Mouse (Mus musculus) limb, embryonic 15.5 days (tissue): ENCODE results near the gene Nol8. TPM values are rescaled to one million over a fixed set of nuclear protein-coding genes. Genes with fewer than 3 reads are reported as not detected.

Experiments
- ATAC-seq: fragments of 200-750 bp; cut with Nextera tagmentation; 2 replicates; pipeline ENCODE4 v1.8.0; 2017; ENCODE audit warnings: low read depth, moderate TSS enrichment; ENCODE audit not compliant: insufficient number of reproducible peaks, low FRiP score, low TSS enrichment
- H3K27ac ChIP-seq: fragments of 300-500 bp; sonication (generic); 2 replicates; pipeline ENCODE4 v1.5.1; 2015; ENCODE audit warnings: moderate library complexity, mild to moderate bottlenecking, inconsistent platforms
- H3K27me3 ChIP-seq: fragments of 300-500 bp; sonication (generic); 2 replicates; pipeline ENCODE4 v1.6.1; 2015; ENCODE audit warnings: inconsistent platforms
- H3K36me3 ChIP-seq: fragments of 300-500 bp; sonication (generic); 2 replicates; pipeline ENCODE4 v1.6.1; 2015; ENCODE audit warnings: inconsistent platforms
- H3K4me1 ChIP-seq: fragments of 300-500 bp; sonication (generic); 2 replicates; pipeline ENCODE4 v1.6.1; 2015; ENCODE audit warnings: inconsistent platforms
- H3K4me2 ChIP-seq: fragments of 300-500 bp; sonication (generic); 2 replicates; pipeline ENCODE4 v1.6.1; 2015; ENCODE audit warnings: mild to moderate bottlenecking, inconsistent platforms
- H3K4me3 ChIP-seq: fragments of 300-500 bp; sonication (generic); 2 replicates; pipeline ENCODE4 v1.5.1; 2015; ENCODE audit warnings: mild to moderate bottlenecking, inconsistent platforms
- H3K9ac ChIP-seq: fragments of 300-500 bp; sonication (generic); 2 replicates; pipeline ENCODE4 v1.6.1; 2015; ENCODE audit warnings: inconsistent platforms
- H3K9me3 ChIP-seq: fragments of 300-500 bp; sonication (generic); 2 replicates; pipeline ENCODE4 v1.6.1; 2016; ENCODE audit warnings: inconsistent platforms
- WGBS: fragments of 180-500 bp; shearing (Covaris S2); methylation state at CpG from one replicate; pipeline ENCODE4 v1.1.7; 2015; 5-methylcytosine and 5-hydroxymethylcytosine counted together
- polyA plus RNA-seq: library from polyadenylated mRNA; unstranded; fragments of >200 nt; fragmentation: Nextera tagmentation; extraction: Ambion mirVana; gene quantifications from 2 replicates; pipeline ENCODE4 v1.2.1, GENCODE M21; 2015

Gene Nol8
- polyA plus RNA-seq, 1 experiment from 2014 or later, result 14.6 TPM

DNA sequence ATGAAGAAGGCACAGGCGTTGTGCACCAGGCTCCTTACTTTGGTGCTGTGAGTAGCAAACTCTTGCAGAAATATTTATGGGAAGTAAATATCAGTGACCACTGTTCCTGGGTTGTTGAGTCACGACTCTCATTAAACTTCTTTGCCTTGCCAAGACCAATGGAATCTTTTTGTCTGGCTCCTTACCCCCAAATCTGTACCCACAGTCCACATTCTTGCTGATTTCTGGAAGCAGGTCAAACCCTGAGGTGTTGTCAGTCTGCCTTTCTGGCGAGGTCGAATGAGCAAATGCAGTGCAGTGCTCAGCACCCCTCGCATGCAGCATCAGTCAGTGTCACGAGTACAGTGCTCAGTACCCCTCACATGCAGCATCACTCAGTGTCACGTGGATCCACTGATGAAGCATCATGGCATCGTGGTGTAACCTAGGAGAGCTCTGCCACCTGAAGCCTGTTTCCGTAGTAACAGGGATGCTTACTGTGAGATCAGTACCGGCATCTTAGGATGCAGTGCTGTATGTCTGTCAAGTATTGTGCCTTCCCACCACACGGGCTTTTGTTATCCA, 50.4 kb downstream of the Nol8 start:
- H3K4me2 ChIP-seq, result no peak overlapping the region
- no peak overlapping the region for H3K27ac ChIP-seq
- H3K27me3 ChIP-seq, result no peaks in the 10 kb centered on the region
- no peaks in the 10 kb centered on the region for H3K4me1 ChIP-seq
- 91% methylated on average over 11 of the region's 11 CpGs for WGBS
- no peaks in the 10 kb centered on the region for H3K9me3 ChIP-seq
- no peak overlapping the region for H3K9ac ChIP-seq
- peaks cover 79% of the 10 kb centered on the region for H3K36me3 ChIP-seq
- H3K4me3 ChIP-seq, result no peak overlapping the region
- no peak for ATAC-seq

DNA sequence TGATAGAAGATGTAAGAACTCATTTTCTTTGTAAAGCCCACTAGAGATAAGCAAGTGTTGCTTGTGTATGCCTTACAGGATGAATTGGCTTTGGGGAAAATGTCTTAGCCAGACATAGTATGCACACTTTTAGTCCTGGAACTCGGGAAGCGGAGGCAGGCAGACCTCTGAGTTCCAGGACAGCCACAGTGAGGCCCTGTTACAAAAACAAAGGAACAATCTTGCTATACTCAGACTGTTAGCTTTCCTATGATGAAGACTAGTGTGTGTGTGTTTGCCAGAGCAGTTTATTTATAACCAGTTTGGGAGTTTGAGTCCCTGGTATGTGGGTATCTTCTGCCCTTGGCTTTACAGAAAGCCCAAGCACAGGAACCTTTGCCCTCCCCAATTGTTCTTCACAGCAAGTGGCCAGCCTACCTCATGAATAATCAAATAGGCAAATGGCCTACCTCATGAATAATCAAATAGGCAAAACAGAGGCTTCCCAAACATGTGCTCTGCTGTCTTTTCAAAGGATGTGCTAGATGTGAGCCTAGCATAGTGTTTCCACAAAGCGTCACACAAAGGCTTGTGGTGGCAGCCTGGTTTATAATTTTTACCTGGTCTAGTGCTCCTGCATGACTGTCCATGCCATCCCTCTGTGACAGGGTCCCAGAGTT, 53.3 kb downstream of the Nol8 start:
- no peaks in the 10 kb centered on the region for H3K27me3 ChIP-seq
- no peak overlapping the region for H3K27ac ChIP-seq
- WGBS, result 95% methylated on average over 3 of the region's 3 CpGs
- no peak overlapping the region for H3K4me3 ChIP-seq
- no peak for ATAC-seq
- H3K36me3 ChIP-seq, result peaks cover 95% of the 10 kb centered on the region
- H3K9ac ChIP-seq, result no peak overlapping the region
- no peak overlapping the region for H3K4me2 ChIP-seq
- no peaks in the 10 kb centered on the region for H3K4me1 ChIP-seq
- H3K9me3 ChIP-seq, result no peaks in the 10 kb centered on the region

DNA sequence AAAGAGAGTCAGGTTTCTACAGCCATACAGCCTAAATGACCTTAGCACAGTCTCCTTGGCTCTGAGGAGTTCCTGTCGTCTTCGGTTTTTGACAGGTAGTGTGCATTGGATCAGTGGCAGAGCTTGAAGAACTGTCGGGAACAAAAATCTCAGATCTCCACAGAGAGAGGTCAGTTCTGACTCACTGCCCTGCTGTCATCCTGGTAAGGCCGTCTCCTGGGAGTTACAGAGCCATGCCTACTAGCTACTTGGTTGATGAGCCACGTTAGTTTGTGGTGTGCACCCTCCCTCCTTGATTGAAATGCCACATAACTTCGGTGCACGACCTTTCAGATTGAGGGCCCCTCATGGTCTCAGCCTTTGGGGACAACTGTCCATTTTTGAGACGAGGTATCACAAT, 55.4 kb downstream of the Nol8 start:
- no peak overlapping the region for H3K9ac ChIP-seq
- H3K9me3 ChIP-seq, result no peaks in the 10 kb centered on the region
- H3K27me3 ChIP-seq, result no peaks in the 10 kb centered on the region
- no peak for ATAC-seq
- WGBS, result 89% methylated on average over 8 of the region's 8 CpGs
- H3K27ac ChIP-seq, result no peak overlapping the region
- H3K36me3 ChIP-seq, result peaks cover 94% of the 10 kb centered on the region
- H3K4me1 ChIP-seq, result no peaks in the 10 kb centered on the region
- no peak overlapping the region for H3K4me2 ChIP-seq
- H3K4me3 ChIP-seq, result no peak overlapping the region

DNA sequence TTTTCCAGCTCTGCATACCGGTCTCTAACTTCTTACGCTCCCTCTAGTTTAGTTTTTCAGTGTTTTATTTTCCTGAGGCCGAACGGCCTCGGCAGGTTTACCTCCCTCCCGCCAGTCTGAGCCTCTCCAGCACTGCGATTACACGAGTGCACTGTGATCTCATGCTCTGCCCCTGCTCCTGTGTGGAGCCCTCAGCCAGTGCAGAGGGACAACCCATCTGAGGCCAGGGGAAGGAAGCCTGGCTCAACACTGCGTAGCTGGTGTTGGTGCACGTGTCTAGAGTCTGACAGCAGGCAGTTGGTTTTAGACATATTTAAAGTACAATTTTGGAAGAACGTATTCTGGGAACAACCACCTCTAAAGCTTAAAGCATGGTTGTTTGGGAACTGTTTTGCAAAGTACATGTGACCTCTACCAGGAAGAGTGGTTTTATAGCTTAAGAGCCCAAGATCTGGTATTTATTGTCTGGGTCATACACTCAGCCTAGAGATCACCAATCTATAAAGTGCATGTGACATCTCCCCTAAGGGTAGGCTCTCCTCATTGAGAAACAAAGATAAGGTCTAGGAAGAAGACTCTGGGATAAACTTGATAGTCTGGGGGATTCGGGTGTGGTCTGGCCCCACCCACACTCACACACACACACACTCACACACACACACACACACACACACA, 59.3 kb downstream of the Nol8 start:
- no peak for ATAC-seq
- H3K27ac ChIP-seq, result no peak overlapping the region
- H3K4me2 ChIP-seq, result no peak overlapping the region
- peaks cover 89% of the 10 kb centered on the region for H3K36me3 ChIP-seq
- no peak overlapping the region for H3K4me3 ChIP-seq
- H3K9me3 ChIP-seq, result no peaks in the 10 kb centered on the region
- no peaks in the 10 kb centered on the region for H3K4me1 ChIP-seq
- no peaks in the 10 kb centered on the region for H3K27me3 ChIP-seq
- H3K9ac ChIP-seq, result no peak overlapping the region
- WGBS, result 90% methylated on average over 12 of the region's 12 CpGs

DNA sequence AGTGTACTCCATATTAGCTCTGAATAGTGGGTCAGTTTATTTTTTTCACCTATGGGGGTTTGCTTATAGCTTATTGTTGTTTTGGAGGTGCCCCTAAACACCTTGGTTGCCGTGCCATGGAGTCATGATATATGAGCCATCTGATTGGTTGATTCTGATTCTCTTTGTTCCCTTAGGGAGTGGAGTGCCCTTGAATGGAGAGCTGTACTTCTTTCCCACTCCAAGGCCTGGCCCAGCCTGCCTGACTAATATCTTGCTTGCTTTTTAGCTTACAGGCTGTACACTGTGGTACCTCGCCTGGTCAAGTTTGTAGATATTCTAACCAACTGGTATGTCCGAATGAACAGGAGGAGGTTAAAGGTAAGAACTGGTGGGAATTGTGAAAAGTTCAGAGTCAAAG, 66.4 kb downstream of the Nol8 start:
- H3K9ac ChIP-seq, result no peak overlapping the region
- no peak for ATAC-seq
- no peaks in the 10 kb centered on the region for H3K9me3 ChIP-seq
- H3K4me2 ChIP-seq, result no peak overlapping the region
- 83% methylated on average over 3 of the region's 3 CpGs for WGBS
- H3K4me3 ChIP-seq, result no peak overlapping the region
- no peaks in the 10 kb centered on the region for H3K27me3 ChIP-seq
- H3K4me1 ChIP-seq, result no peaks in the 10 kb centered on the region
- H3K27ac ChIP-seq, result no peak overlapping the region
- H3K36me3 ChIP-seq, result peaks cover 96% of the 10 kb centered on the region

Other genes starting within 250 kb of the Nol8 start
- gene Ippk, start 231.8 kb upstream of the Nol8 start, polyA plus RNA-seq, result 14.2 and 14.7 TPM in 2 replicates
- gene Tes3-ps, start 159.8 kb upstream of the Nol8 start, polyA plus RNA-seq, result 0.72 and 0.88 TPM in 2 replicates
- 4.0 and 7.2 TPM in 2 replicates for gene Ecm2, start 148.3 kb upstream of the Nol8 start, polyA plus RNA-seq
- 159 and 242 TPM in 2 replicates for gene Aspn, start 108.6 kb upstream of the Nol8 start, polyA plus RNA-seq
- 16.9 and 27.1 TPM in 2 replicates for gene Omd, start 70.6 kb upstream of the Nol8 start, polyA plus RNA-seq
- 324 and 326 TPM in 2 replicates for gene Ogn, start 45.0 kb upstream of the Nol8 start, polyA plus RNA-seq
- gene Cenpp, start 293 bp upstream of the Nol8 start, polyA plus RNA-seq, result 19.5 and 21.5 TPM in 2 replicates
- gene Iars, start 29.0 kb downstream of the Nol8 start, polyA plus RNA-seq, result 65.3 and 68.2 TPM in 2 replicates
- not detected in 2 replicates for gene Gm30302, start 145.9 kb downstream of the Nol8 start, polyA plus RNA-seq